Mouse (Mus musculus) testis, adult 2 months (tissue): ENCODE data around the gene Hoxa7.

ENCODE experiments used
- CTCF ChIP-seq: fragments of 200-500 bp; IDR thresholded peaks from 2 replicates; pipeline ENCODE4 v1.5.1; 2012; ENCODE audit warnings: low read depth, mild to moderate bottlenecking, inconsistent platforms, low read length, moderate library complexity; ENCODE audit not compliant: control insufficient read depth, insufficient read depth, insufficient replicate concordance
- POLR2A ChIP-seq: fragments of 200-500 bp; IDR thresholded peaks from 2 replicates; pipeline ENCODE4 v1.6.1; 2012; ENCODE audit warnings: low read depth, mild to moderate bottlenecking, inconsistent platforms, low read length, moderate library complexity; ENCODE audit not compliant: control insufficient read depth

DNA sequence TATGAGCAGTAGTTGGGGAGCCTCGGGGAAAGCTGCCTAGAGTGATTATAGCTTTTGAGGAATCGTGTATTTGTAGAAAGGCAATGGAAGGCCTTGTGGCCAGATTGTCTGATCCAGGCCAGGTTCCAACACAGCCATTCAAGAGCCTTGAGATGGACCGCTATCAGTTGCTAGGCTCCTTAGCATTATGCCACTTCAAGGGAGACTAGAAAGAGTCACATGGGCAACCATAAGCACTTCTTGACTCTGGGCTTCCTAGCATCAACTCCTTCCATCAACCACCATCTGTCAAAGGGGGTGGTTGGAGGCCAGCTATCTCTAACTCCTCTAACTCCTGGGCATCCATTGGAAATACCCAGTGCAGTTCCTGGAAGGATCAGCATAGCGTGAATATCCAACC is 28.2 kb upstream of the Hoxa7 start:
- TF ChIP-seq POLR2A (no peak), CTCF (no peak)
